Mouse (Mus musculus): ENCODE data around the gene Dnajc22. TPM values are rescaled to one million over a fixed set of nuclear protein-coding genes. Genes with fewer than 3 reads are reported as not detected.
A peak's percentile ranks its signal among the peaks of the same experiment; 100 is the strongest.

Dnajc22 gene
- polyA plus RNA-seq, 1 experiment from 2014 or later: 0.50 TPM

- whole genome bisulfite sequencing: 2% methylated on average over 27 of the region's 27 CpGs
- Histone ChIP-seq H3K4me1 (ENCODE audit: insufficient read depth, low read depth, low read length) (peaks cover 3% of the 10 kb centered on the region; the same call in 1 of the 2 replicates), H3K27ac (ENCODE audit: low read length) (no peak overlapping the region), H3K9ac (replicated peaks; ENCODE audit: low read depth) (no peak overlapping the region), H3K36me3 (ENCODE audit: insufficient read depth, low read length) (no peaks in the 10 kb centered on the region), H3K4me2 (replicated peaks; ENCODE audit: low read depth, low read length) (no peak overlapping the region), H3K27me3 (replicated peaks; ENCODE audit: insufficient read depth, low read length) (peaks cover 86% of the 10 kb centered on the region), H3K4me3 (ENCODE audit: low read depth, low read length) (0 out of 2 replicates have a peak overlapping the region, but pooled peaks have one; percentile 3), H3K9me3 (ENCODE audit: low read length) (no peaks in the 10 kb centered on the region)
- no peak for DNase-seq (ENCODE audit: low spot score)
- TF ChIP-seq CTCF (IDR thresholded peaks at IDR 0.05): no peak
- no peak for TF ChIP-seq EP300 (IDR thresholded peaks at IDR 0.05)
- ATAC-seq: no peak
Observed at GRCm38 (mm10) chr15:99094631-99095270, 1.8 kb downstream of the Dnajc22 start.

DNA sequence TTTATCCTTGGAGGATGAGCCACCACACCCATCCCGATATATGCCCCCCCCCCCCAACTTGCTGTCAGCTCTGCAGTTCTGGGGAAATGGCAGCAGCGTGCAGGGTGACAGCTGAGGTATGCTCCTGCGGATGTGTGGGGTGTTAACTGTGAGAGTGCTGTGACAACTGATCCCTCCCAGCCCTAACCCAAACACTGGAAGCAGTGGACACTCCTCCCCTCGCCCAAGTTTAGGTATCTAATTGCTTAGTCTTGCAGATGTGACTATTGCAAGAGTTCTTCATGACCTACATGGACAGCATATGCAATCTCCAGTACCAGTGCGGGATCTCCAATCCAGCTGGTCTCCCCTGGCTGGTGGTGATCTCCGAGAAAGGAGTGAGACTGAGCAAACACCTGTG lies 2.4 kb downstream of the Dnajc22 start:
- TF ChIP-seq CTCF (IDR thresholded peaks at IDR 0.05): no peak
- TF ChIP-seq EP300 (IDR thresholded peaks at IDR 0.05): no peak
- Histone ChIP-seq H3K9me3 (ENCODE audit: low read length) (no peaks in the 10 kb centered on the region), H3K27me3 (replicated peaks; ENCODE audit: insufficient read depth, low read length) (peaks cover 82% of the 10 kb centered on the region), H3K4me2 (replicated peaks; ENCODE audit: low read depth, low read length) (no peak overlapping the region), H3K9ac (replicated peaks; ENCODE audit: low read depth) (no peak overlapping the region), H3K4me1 (ENCODE audit: insufficient read depth, low read depth, low read length) (peaks cover 3% of the 10 kb centered on the region; the same call in 1 of the 2 replicates), H3K4me3 (ENCODE audit: low read depth, low read length) (no peak overlapping the region), H3K36me3 (ENCODE audit: insufficient read depth, low read length) (no peaks in the 10 kb centered on the region), H3K27ac (ENCODE audit: low read length) (no peak overlapping the region)
- DNase-seq (ENCODE audit: low spot score) (no peak), ATAC-seq (no peak)
- WGBS: 20% methylated on average over 6 of the region's 6 CpGs

GRCm38 (mm10) chr15:99096061-99096793 lies 3.3 kb downstream of the Dnajc22 start:
- H3K9me3 ChIP-seq (ENCODE audit: low read length): no peaks in the 10 kb centered on the region
- WGBS: 8% methylated on average over 24 of the region's 24 CpGs
- ATAC-seq: no peak
- H3K27ac ChIP-seq (ENCODE audit: low read length): no peak overlapping the region
- peak overlapping the region; percentile 54 for H3K4me2 ChIP-seq (replicated peaks; ENCODE audit: low read depth, low read length)
- DNase-seq (ENCODE audit: low spot score): no peak
- peaks cover 74% of the 10 kb centered on the region for H3K27me3 ChIP-seq (replicated peaks; ENCODE audit: insufficient read depth, low read length)
- peaks cover 3% of the 10 kb centered on the region; the same call in 1 of the 2 replicates for H3K4me1 ChIP-seq (ENCODE audit: insufficient read depth, low read depth, low read length)
- TF ChIP-seq EP300 (IDR thresholded peaks at IDR 0.05) (no peak), CTCF (IDR thresholded peaks at IDR 0.05) (no peak)
- no peaks in the 10 kb centered on the region for H3K36me3 ChIP-seq (ENCODE audit: insufficient read depth, low read length)
- H3K4me3 ChIP-seq (ENCODE audit: low read depth, low read length): peak overlapping the region; percentile 29
- no peak overlapping the region for H3K9ac ChIP-seq (replicated peaks; ENCODE audit: low read depth)

DNA sequence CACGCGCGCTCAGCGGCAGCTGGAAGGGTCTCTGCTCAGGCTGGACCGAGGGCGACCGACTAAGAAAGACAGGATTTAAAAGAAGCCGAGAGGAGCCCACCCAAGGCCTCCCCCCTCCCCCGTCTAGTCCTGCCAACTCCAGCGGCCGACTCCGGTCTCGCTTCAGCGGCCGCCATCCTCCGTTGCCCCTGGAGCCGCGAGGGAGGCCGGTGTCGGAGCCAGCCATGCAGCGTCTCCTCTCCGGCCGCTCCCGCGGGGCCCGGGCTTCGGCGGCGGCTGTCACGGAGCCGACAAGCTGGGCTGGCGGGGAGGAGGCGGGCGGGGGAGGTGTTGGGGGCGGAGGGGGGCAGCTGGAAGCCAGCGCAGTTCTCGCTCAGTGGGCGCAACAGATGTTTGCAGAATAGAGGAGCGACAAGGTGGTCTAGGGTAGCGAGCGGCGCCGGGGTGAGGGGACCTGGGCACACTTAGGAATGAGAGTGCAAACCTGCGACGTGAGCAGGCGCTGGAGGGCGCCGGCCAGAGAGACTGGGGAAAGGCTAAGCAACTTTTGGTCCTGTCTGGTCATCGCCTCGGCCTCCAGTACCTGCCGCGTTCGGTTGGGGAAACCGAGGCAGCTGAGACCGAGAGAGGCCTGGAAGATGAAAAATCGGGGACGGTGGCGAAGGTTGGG lies 4.0 kb downstream of the Dnajc22 start:
- TF ChIP-seq EP300 (IDR thresholded peaks at IDR 0.05): no peak
- TF ChIP-seq CTCF (IDR thresholded peaks at IDR 0.05): no peak
- peaks cover 3% of the 10 kb centered on the region; the same call in 1 of the 2 replicates for H3K4me1 ChIP-seq (ENCODE audit: insufficient read depth, low read depth, low read length)
- H3K36me3 ChIP-seq (ENCODE audit: insufficient read depth, low read length): no peaks in the 10 kb centered on the region
- DNase-seq (ENCODE audit: low spot score) (no peak), ATAC-seq (no peak)
- H3K4me2 ChIP-seq (replicated peaks; ENCODE audit: low read depth, low read length): peak overlapping the region; percentile 54
- H3K27me3 ChIP-seq (replicated peaks; ENCODE audit: insufficient read depth, low read length): peaks cover 69% of the 10 kb centered on the region
- peak overlapping the region; percentile 29 for H3K4me3 ChIP-seq (ENCODE audit: low read depth, low read length)
- no peaks in the 10 kb centered on the region for H3K9me3 ChIP-seq (ENCODE audit: low read length)
- no peak overlapping the region for H3K27ac ChIP-seq (ENCODE audit: low read length)
- WGBS: 3% methylated on average over 33 of the region's 58 CpGs
- H3K9ac ChIP-seq (replicated peaks; ENCODE audit: low read depth): no peak overlapping the region

DNA sequence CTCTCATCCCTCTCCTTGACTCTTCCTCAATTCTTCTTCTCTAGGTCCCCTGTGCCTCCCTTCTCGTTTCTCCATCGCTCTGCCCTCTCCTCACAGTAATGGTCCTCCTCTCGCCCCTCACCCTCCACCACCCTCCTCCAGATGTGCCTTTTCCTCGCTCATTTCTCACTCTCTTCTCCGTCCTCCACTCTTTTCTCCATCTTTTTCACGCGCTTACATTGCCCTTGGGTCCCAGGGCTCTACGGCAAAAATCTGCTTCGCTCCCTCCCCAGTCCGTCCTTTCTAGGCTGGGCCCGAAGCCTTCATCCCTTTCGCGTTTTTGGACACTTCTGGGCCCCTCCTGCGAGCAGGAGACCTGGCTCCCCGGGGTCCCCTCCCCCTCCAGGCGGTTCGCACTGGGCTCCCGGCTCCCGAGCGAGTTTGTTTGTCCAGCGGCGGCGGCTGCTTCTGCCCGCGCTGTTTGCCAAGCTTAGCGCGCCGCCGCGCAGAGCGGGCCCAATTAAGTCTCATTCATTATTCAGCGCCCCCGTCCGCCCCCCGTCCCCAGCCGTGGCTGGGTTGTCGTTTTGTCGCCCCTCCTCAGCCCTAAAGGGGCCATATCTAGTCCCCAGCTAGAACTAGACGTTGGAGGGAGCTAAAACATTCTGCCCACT lies 5.0 kb downstream of the Dnajc22 start:
- H3K9me3 ChIP-seq (ENCODE audit: low read length): no peaks in the 10 kb centered on the region
- H3K9ac ChIP-seq (replicated peaks; ENCODE audit: low read depth): no peak overlapping the region
- peak overlapping the region; percentile 29 for H3K4me3 ChIP-seq (ENCODE audit: low read depth, low read length)
- no peak for TF ChIP-seq CTCF (IDR thresholded peaks at IDR 0.05)
- TF ChIP-seq EP300 (IDR thresholded peaks at IDR 0.05): no peak
- ATAC-seq: no peak
- DNase-seq (ENCODE audit: low spot score): no peak
- H3K4me2 ChIP-seq (replicated peaks; ENCODE audit: low read depth, low read length): peak overlapping the region; percentile 54
- H3K27ac ChIP-seq (ENCODE audit: low read length): no peak overlapping the region
- H3K4me1 ChIP-seq (ENCODE audit: insufficient read depth, low read depth, low read length): peaks cover 3% of the 10 kb centered on the region; the same call in 1 of the 2 replicates
- H3K36me3 ChIP-seq (ENCODE audit: insufficient read depth, low read length): no peaks in the 10 kb centered on the region
- 3% methylated on average over 39 of the region's 39 CpGs for WGBS
- peaks cover 60% of the 10 kb centered on the region for H3K27me3 ChIP-seq (replicated peaks; ENCODE audit: insufficient read depth, low read length)

DNA sequence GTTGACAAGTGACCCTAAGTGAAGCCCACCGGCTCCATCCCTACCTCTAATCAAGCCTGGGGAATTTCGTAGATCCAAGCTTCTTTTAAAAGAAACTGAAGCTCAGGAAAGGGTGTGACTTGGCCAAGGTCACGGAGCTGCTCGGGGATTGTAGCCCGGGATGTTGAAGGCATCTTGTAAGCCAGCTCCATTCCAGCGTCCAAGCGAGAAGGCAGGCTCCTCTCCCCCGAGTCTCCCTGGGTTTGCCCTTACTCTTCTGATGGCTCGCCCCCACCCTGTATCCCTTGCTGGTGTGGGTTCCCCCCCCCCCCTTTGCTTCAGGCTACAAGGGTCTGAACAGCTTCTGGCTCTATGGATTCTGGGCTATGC lies 5.5 kb downstream of the Dnajc22 start:
- WGBS: 1% methylated on average over 9 of the region's 9 CpGs
- H3K4me3 ChIP-seq (ENCODE audit: low read depth, low read length): peak overlapping the region; percentile 29
- DNase-seq (ENCODE audit: low spot score) (no peak), ATAC-seq (peak; percentile 8; the same call in 1 of the 2 replicates)
- H3K9ac ChIP-seq (replicated peaks; ENCODE audit: low read depth): no peak overlapping the region
- H3K27ac ChIP-seq (ENCODE audit: low read length): no peak overlapping the region
- no peaks in the 10 kb centered on the region for H3K36me3 ChIP-seq (ENCODE audit: insufficient read depth, low read length)
- no peak for TF ChIP-seq CTCF (IDR thresholded peaks at IDR 0.05)
- peaks cover 3% of the 10 kb centered on the region; the same call in 1 of the 2 replicates for H3K4me1 ChIP-seq (ENCODE audit: insufficient read depth, low read depth, low read length)
- H3K9me3 ChIP-seq (ENCODE audit: low read length): no peaks in the 10 kb centered on the region
- H3K4me2 ChIP-seq (replicated peaks; ENCODE audit: low read depth, low read length): peak overlapping the region; percentile 54; the same call in 1 of the 2 replicates
- H3K27me3 ChIP-seq (replicated peaks; ENCODE audit: insufficient read depth, low read length): peaks cover 56% of the 10 kb centered on the region
